Mouse (Mus musculus) cerebral cortex, adult 2 months (tissue): ENCODE results near the gene Rab11fip3.

Source experiments
- WGBS: fragments of 180-500 bp; shearing (Covaris S2); methylation state at CpG from one replicate; pipeline ENCODE4 v1.1.7; 2018; 5-methylcytosine and 5-hydroxymethylcytosine counted together

Gene Rab11fip3

GRCm38 (mm10) chr17:25990331-25990730 is 79.0 kb downstream of the Rab11fip3 start:
- WGBS, result 83% methylated on average over 5 of the region's 5 CpGs

- under 1% methylated on average over 91 of the region's 91 CpGs for WGBS
Measured at GRCm38 (mm10) chr17:25985306-25986294, 83.8 kb downstream of the Rab11fip3 start, which contains the start of gene Capn15. TSS of gene Capn15 (minus strand) at chr17:25985796.

GRCm38 (mm10) chr17:25984556-25985305 is 84.6 kb downstream of the Rab11fip3 start:
- WGBS, result 9% methylated on average over 17 of the region's 17 CpGs

GRCm38 (mm10) chr17:25984066-25984465 is 85.3 kb downstream of the Rab11fip3 start:
- WGBS, result 96% methylated on average over 1 of the region's 1 CpGs

- 94% methylated on average over 3 of the region's 3 CpGs for WGBS
Measured at GRCm38 (mm10) chr17:25982913-25983312, 86.4 kb downstream of the Rab11fip3 start.

GRCm38 (mm10) chr17:25980854-25981253 is 88.5 kb downstream of the Rab11fip3 start:
- 32% methylated on average over 5 of the region's 5 CpGs for WGBS

- WGBS, result 87% methylated on average over 5 of the region's 5 CpGs
Measured at GRCm38 (mm10) chr17:25979829-25980738, 89.3 kb downstream of the Rab11fip3 start.

- WGBS, result 65% methylated on average over 4 of the region's 4 CpGs
Measured at GRCm38 (mm10) chr17:25970954-25971707, 98.2 kb downstream of the Rab11fip3 start.

- WGBS, result 72% methylated on average over 9 of the region's 9 CpGs
Measured at GRCm38 (mm10) chr17:25970448-25970847, 98.9 kb downstream of the Rab11fip3 start.

- 88% methylated on average over 1 of the region's 1 CpGs for WGBS
Measured at GRCm38 (mm10) chr17:25968176-25968575, 101.2 kb downstream of the Rab11fip3 start.

- WGBS, result 33% methylated on average over 3 of the region's 3 CpGs
Measured at GRCm38 (mm10) chr17:25967652-25968051, 101.7 kb downstream of the Rab11fip3 start.

- 71% methylated on average over 7 of the region's 7 CpGs for WGBS
Measured at GRCm38 (mm10) chr17:25964271-25964670, 105.1 kb downstream of the Rab11fip3 start.

- 95% methylated on average over 7 of the region's 7 CpGs for WGBS
Measured at GRCm38 (mm10) chr17:25962413-25962905, 106.9 kb downstream of the Rab11fip3 start.

- WGBS, result 99% methylated on average over 5 of the region's 5 CpGs
Measured at GRCm38 (mm10) chr17:25961566-25961965, 107.8 kb downstream of the Rab11fip3 start.

- WGBS, result 88% methylated on average over 23 of the region's 23 CpGs
Measured at GRCm38 (mm10) chr17:25959630-25960467, 109.5 kb downstream of the Rab11fip3 start.

GRCm38 (mm10) chr17:25958771-25959494 is 110.4 kb downstream of the Rab11fip3 start:
- WGBS, result 87% methylated on average over 11 of the region's 11 CpGs

- 83% methylated on average over 14 of the region's 14 CpGs for WGBS
Measured at GRCm38 (mm10) chr17:25957586-25958051, 111.7 kb downstream of the Rab11fip3 start.

GRCm38 (mm10) chr17:25956631-25957030 is 112.7 kb downstream of the Rab11fip3 start:
- WGBS, result 91% methylated on average over 7 of the region's 7 CpGs

- WGBS, result 63% methylated on average over 7 of the region's 7 CpGs
Measured at GRCm38 (mm10) chr17:25956201-25956600, 113.2 kb downstream of the Rab11fip3 start.
